Mouse (Mus musculus) ES-Bruce4 (cell line): Measurements from ENCODE around the gene Gm20661. TPM values are rescaled to one million over a fixed set of nuclear protein-coding genes. Genes with fewer than 3 reads are reported as not detected.

Source experiments
- H3K27ac ChIP-seq: 2 replicates; pipeline ENCODE4 v1.5.1; 2012; ENCODE audit warnings: low read length, inconsistent platforms; ENCODE audit not compliant: insufficient read depth
- H3K27me3 ChIP-seq: 2 replicates; pipeline ENCODE4 v1.6.1; 2012; ENCODE audit warnings: mild to moderate bottlenecking, low read length, inconsistent platforms; ENCODE audit not compliant: control insufficient read depth, poor library complexity, insufficient read depth, severe bottlenecking
- H3K36me3 ChIP-seq: 2 replicates; pipeline ENCODE4 v1.6.1; 2012; ENCODE audit warnings: inconsistent platforms, mild to moderate bottlenecking, low read length, moderate library complexity; ENCODE audit not compliant: control insufficient read depth, poor library complexity, insufficient read depth, severe bottlenecking
- H3K4me1 ChIP-seq: one replicate; pipeline ENCODE4 v1.8.1; 2011; ENCODE audit warnings: low read length; ENCODE audit not compliant: control insufficient read depth, insufficient read depth
- H3K4me3 ChIP-seq: 2 replicates; pipeline ENCODE4 v1.5.1; 2011; ENCODE audit warnings: low read depth, mild to moderate bottlenecking, low read length
- H3K9ac ChIP-seq: 2 replicates; pipeline ENCODE4 v1.6.1; 2012; ENCODE audit warnings: low read depth, mild to moderate bottlenecking, inconsistent platforms; ENCODE audit not compliant: poor library complexity, severe bottlenecking
- H3K9me3 ChIP-seq: replicated peaks from 2 replicates; pipeline ENCODE4 v1.6.1; 2012; ENCODE audit warnings: mild to moderate bottlenecking, low read length, inconsistent platforms; ENCODE audit not compliant: control insufficient read depth, poor library complexity, insufficient read depth, severe bottlenecking
- CTCF ChIP-seq: IDR thresholded peaks from one replicate; pipeline ENCODE4 v1.8.1; 2011; ENCODE audit warnings: low read depth, low read length
- EP300 ChIP-seq: IDR thresholded peaks from 2 replicates; pipeline ENCODE4 v1.6.1; 2011; ENCODE audit warnings: low read depth, low read length; ENCODE audit not compliant: insufficient read depth
- POLR2A ChIP-seq: IDR thresholded peaks from one replicate; pipeline ENCODE4 v1.8.1; 2011; ENCODE audit warnings: low read length; ENCODE audit not compliant: insufficient read depth
- polyA plus RNA-seq: library from polyadenylated mRNA; stranded (reverse); fragments of >200 nt; gene quantifications from 2 replicates; pipeline ENCODE4 v1.2.4, GENCODE M21; 2011; ENCODE audit warnings: low read depth; ENCODE audit not compliant: missing spikeins, insufficient read depth, insufficient read length

The Gm20661 gene
- polyA plus RNA-seq, 1 experiment, result not detected

GRCm38 (mm10) chr9:107963700-107964099, 19.2 kb upstream of the Gm20661 start:
- TF ChIP-seq EP300 (no peak), POLR2A (no peak), CTCF (peak; percentile 95)
- no peak overlapping the region for H3K4me3 ChIP-seq

GRCm38 (mm10) chr9:107964681-107965080, 18.2 kb upstream of the Gm20661 start:
- Histone ChIP-seq H3K4me3 (no peak overlapping the region), H3K9me3 (no peaks in the 10 kb centered on the region), H3K36me3 (no peaks in the 10 kb centered on the region), H3K4me1 (peaks cover 5% of the 10 kb centered on the region), H3K27me3 (no peaks in the 10 kb centered on the region), H3K27ac (no peak overlapping the region), H3K9ac (no peak overlapping the region)
- TF ChIP-seq CTCF (no peak), EP300 (no peak), POLR2A (no peak)

More at GRCm38 (mm10) chr9:107963700-107964099, 19.2 kb upstream of the Gm20661 start:
- Histone ChIP-seq H3K9me3 (no peaks in the 10 kb centered on the region), H3K9ac (no peak overlapping the region), H3K27me3 (no peaks in the 10 kb centered on the region), H3K27ac (no peak overlapping the region), H3K4me1 (peaks cover 5% of the 10 kb centered on the region), H3K36me3 (no peaks in the 10 kb centered on the region)

GRCm38 (mm10) chr9:107966676-107967075, 16.2 kb upstream of the Gm20661 start:
- Histone ChIP-seq H3K9me3 (no peaks in the 10 kb centered on the region), H3K36me3 (no peaks in the 10 kb centered on the region), H3K27ac (no peak overlapping the region), H3K4me3 (no peak overlapping the region), H3K27me3 (no peaks in the 10 kb centered on the region), H3K9ac (no peak overlapping the region), H3K4me1 (peaks cover 5% of the 10 kb centered on the region)
- TF ChIP-seq CTCF (no peak), EP300 (no peak), POLR2A (no peak)

- H3K9ac ChIP-seq, result no peak overlapping the region
- H3K27me3 ChIP-seq, result no peaks in the 10 kb centered on the region
- H3K4me1 ChIP-seq, result peaks cover under 1% of the 10 kb centered on the region
- H3K36me3 ChIP-seq, result no peaks in the 10 kb centered on the region
- H3K4me3 ChIP-seq, result no peak overlapping the region
- H3K27ac ChIP-seq, result no peak overlapping the region
- TF ChIP-seq POLR2A, result no peak
- no peak for TF ChIP-seq EP300
- H3K9me3 ChIP-seq, result no peaks in the 10 kb centered on the region
Observed at GRCm38 (mm10) chr9:107967437-107967836, 15.4 kb upstream of the Gm20661 start.

GRCm38 (mm10) chr9:107968531-107968930, 14.3 kb upstream of the Gm20661 start:
- Histone ChIP-seq H3K9ac (no peak overlapping the region), H3K4me1 (no peaks in the 10 kb centered on the region), H3K27me3 (no peaks in the 10 kb centered on the region), H3K27ac (no peak overlapping the region), H3K4me3 (no peak overlapping the region), H3K9me3 (no peaks in the 10 kb centered on the region), H3K36me3 (no peaks in the 10 kb centered on the region)
- TF ChIP-seq EP300 (no peak), POLR2A (no peak), CTCF (no peak)

GRCm38 (mm10) chr9:107970311-107970710, 12.5 kb upstream of the Gm20661 start:
- TF ChIP-seq EP300, result no peak
- TF ChIP-seq CTCF, result no peak
- no peak for TF ChIP-seq POLR2A
- Histone ChIP-seq H3K4me3 (no peak overlapping the region), H3K9me3 (no peaks in the 10 kb centered on the region), H3K36me3 (no peaks in the 10 kb centered on the region), H3K4me1 (no peaks in the 10 kb centered on the region), H3K27me3 (no peaks in the 10 kb centered on the region), H3K9ac (no peak overlapping the region), H3K27ac (no peak overlapping the region)
